Mouse (Mus musculus) myocyte (in vitro differentiated cells): ENCODE results near the gene Pip5kl1.

Source experiments
- E2F4 ChIP-seq: IDR thresholded peaks from one replicate; pipeline ENCODE4 v1.6.1; 2011; ENCODE audit warnings: mild to moderate bottlenecking, control low read depth, moderate library complexity; ENCODE audit not compliant: insufficient read depth
- POLR2A ChIP-seq: IDR thresholded peaks from one replicate; pipeline ENCODE4 v1.6.1; 2011; ENCODE audit warnings: low read depth, mild to moderate bottlenecking, control low read depth, moderate library complexity; ENCODE audit not compliant: insufficient read length

GRCm38 (mm10) chr2:32625212-32625872 lies 50.7 kb downstream of the Pip5kl1 start:
- no peak for TF ChIP-seq E2F4
- TF ChIP-seq POLR2A = peak; percentile 76
